Mouse (Mus musculus): ENCODE measurements around the gene Gpr183. TPM values are rescaled to one million over a fixed set of nuclear protein-coding genes. Genes with fewer than 3 reads are reported as not detected.

The Gpr183 gene
- polyA plus RNA-seq, 1 experiment from 2014 or later, result 1.5 TPM

GRCm38 (mm10) chr14:121963251-121963941 lies 1.6 kb downstream of the Gpr183 start:
- peaks cover 29% of the 10 kb centered on the region for H3K4me1 ChIP-seq (ENCODE audit: control insufficient read depth, insufficient read depth, low read length)
- H3K4me3 ChIP-seq (ENCODE audit: low read depth, low read length), result no peak overlapping the region
- H3K9me3 ChIP-seq (replicated peaks; ENCODE audit: control insufficient read depth, low read length), result no peaks in the 10 kb centered on the region
- no peaks in the 10 kb centered on the region for H3K27me3 ChIP-seq (ENCODE audit: control insufficient read depth, insufficient read depth, low read length)
- no peak for ATAC-seq (replicated peaks; ENCODE audit: insufficient number of reproducible peaks, low FRiP score, low TSS enrichment)
- peak overlapping the region; percentile 17 for H3K4me2 ChIP-seq
- H3K9ac ChIP-seq (ENCODE audit: low read depth, low read length), result 0 out of 2 replicates have a peak overlapping the region, but pooled peaks have one; percentile 10
- H3K27ac ChIP-seq (ENCODE audit: low read depth, low read length), result 0 out of 2 replicates have a peak overlapping the region, but pooled peaks have one; percentile 12
- 69% methylated on average over 9 of the region's 9 CpGs for WGBS (ENCODE audit: insufficient replicate concordance)
- H3K36me3 ChIP-seq (ENCODE audit: control insufficient read depth, insufficient read depth, low read length), result no peaks in the 10 kb centered on the region

- 67% methylated on average over 14 of the region's 14 CpGs for WGBS (ENCODE audit: insufficient replicate concordance)
- Histone ChIP-seq H3K9me3 (replicated peaks; ENCODE audit: control insufficient read depth, low read length) (no peaks in the 10 kb centered on the region), H3K4me2 (peak overlapping the region; percentile 27; the same call in 1 of the 2 replicates)
Measured at GRCm38 (mm10) chr14:121962128-121962890, 2.7 kb downstream of the Gpr183 start.

GRCm38 (mm10) chr14:121961496-121962127 lies 3.4 kb downstream of the Gpr183 start:
- H3K4me3 ChIP-seq (ENCODE audit: low read depth, low read length), result no peak overlapping the region
- peak overlapping the region; percentile 47 for H3K27ac ChIP-seq (ENCODE audit: low read depth, low read length)
- WGBS (ENCODE audit: insufficient replicate concordance), result 66% methylated on average over 12 of the region's 12 CpGs
- peaks cover 27% of the 10 kb centered on the region for H3K4me1 ChIP-seq (ENCODE audit: control insufficient read depth, insufficient read depth, low read length)
- H3K9ac ChIP-seq (ENCODE audit: low read depth, low read length), result no peak overlapping the region
- no peaks in the 10 kb centered on the region for H3K27me3 ChIP-seq (ENCODE audit: control insufficient read depth, insufficient read depth, low read length)
- no peaks in the 10 kb centered on the region for H3K9me3 ChIP-seq (replicated peaks; ENCODE audit: control insufficient read depth, low read length)
- ATAC-seq (replicated peaks; ENCODE audit: insufficient number of reproducible peaks, low FRiP score, low TSS enrichment), result no peak
- no peaks in the 10 kb centered on the region for H3K36me3 ChIP-seq (ENCODE audit: control insufficient read depth, insufficient read depth, low read length)
- H3K4me2 ChIP-seq, result peak overlapping the region; percentile 27; the same call in 1 of the 2 replicates

More at GRCm38 (mm10) chr14:121962128-121962890, 2.7 kb downstream of the Gpr183 start:
- Histone ChIP-seq H3K4me3 (ENCODE audit: low read depth, low read length) (no peak overlapping the region), H3K9ac (ENCODE audit: low read depth, low read length) (no peak overlapping the region), H3K27ac (ENCODE audit: low read depth, low read length) (peak overlapping the region; percentile 47; the same call in 1 of the 2 replicates), H3K27me3 (ENCODE audit: control insufficient read depth, insufficient read depth, low read length) (no peaks in the 10 kb centered on the region), H3K36me3 (ENCODE audit: control insufficient read depth, insufficient read depth, low read length) (no peaks in the 10 kb centered on the region), H3K4me1 (ENCODE audit: control insufficient read depth, insufficient read depth, low read length) (peaks cover 29% of the 10 kb centered on the region)
- ATAC-seq (replicated peaks; ENCODE audit: insufficient number of reproducible peaks, low FRiP score, low TSS enrichment), result no peak; the same call in 1 of the 2 replicates

- peak overlapping the region; percentile 13; the same call in 1 of the 2 replicates for H3K27ac ChIP-seq (ENCODE audit: low read depth, low read length)
- no peaks in the 10 kb centered on the region for H3K36me3 ChIP-seq (ENCODE audit: control insufficient read depth, insufficient read depth, low read length)
- no peaks in the 10 kb centered on the region for H3K9me3 ChIP-seq (replicated peaks; ENCODE audit: control insufficient read depth, low read length)
- 25% methylated on average over 6 of the region's 6 CpGs for WGBS (ENCODE audit: insufficient replicate concordance)
- H3K4me3 ChIP-seq (ENCODE audit: low read depth, low read length), result no peak overlapping the region
- H3K27me3 ChIP-seq (ENCODE audit: control insufficient read depth, insufficient read depth, low read length), result no peaks in the 10 kb centered on the region
- no peak overlapping the region for H3K9ac ChIP-seq (ENCODE audit: low read depth, low read length)
- 0 out of 2 replicates have a peak overlapping the region, but pooled peaks have one; percentile 3 for H3K4me2 ChIP-seq
- H3K4me1 ChIP-seq (ENCODE audit: control insufficient read depth, insufficient read depth, low read length), result peaks cover 27% of the 10 kb centered on the region
- no peak for ATAC-seq (replicated peaks; ENCODE audit: insufficient number of reproducible peaks, low FRiP score, low TSS enrichment)
Measured at GRCm38 (mm10) chr14:121960997-121961396, 4.0 kb downstream of the Gpr183 start.

GRCm38 (mm10) chr14:121960531-121960930 lies 4.5 kb downstream of the Gpr183 start:
- Histone ChIP-seq H3K9ac (ENCODE audit: low read depth, low read length) (no peak overlapping the region), H3K4me2 (no peak overlapping the region), H3K4me3 (ENCODE audit: low read depth, low read length) (no peak overlapping the region), H3K27me3 (ENCODE audit: control insufficient read depth, insufficient read depth, low read length) (no peaks in the 10 kb centered on the region), H3K4me1 (ENCODE audit: control insufficient read depth, insufficient read depth, low read length) (peaks cover 27% of the 10 kb centered on the region), H3K9me3 (replicated peaks; ENCODE audit: control insufficient read depth, low read length) (no peaks in the 10 kb centered on the region), H3K36me3 (ENCODE audit: control insufficient read depth, insufficient read depth, low read length) (no peaks in the 10 kb centered on the region), H3K27ac (ENCODE audit: low read depth, low read length) (no peak overlapping the region)
- WGBS (ENCODE audit: insufficient replicate concordance), result 64% methylated on average over 2 of the region's 2 CpGs
- ATAC-seq (replicated peaks; ENCODE audit: insufficient number of reproducible peaks, low FRiP score, low TSS enrichment), result no peak

GRCm38 (mm10) chr14:121960031-121960430 lies 5.0 kb downstream of the Gpr183 start:
- 82% methylated on average over 4 of the region's 4 CpGs for WGBS (ENCODE audit: insufficient replicate concordance)
- Histone ChIP-seq H3K9ac (ENCODE audit: low read depth, low read length) (no peak overlapping the region), H3K4me2 (no peak overlapping the region), H3K4me3 (ENCODE audit: low read depth, low read length) (no peak overlapping the region), H3K4me1 (ENCODE audit: control insufficient read depth, insufficient read depth, low read length) (peaks cover 27% of the 10 kb centered on the region), H3K9me3 (replicated peaks; ENCODE audit: control insufficient read depth, low read length) (no peaks in the 10 kb centered on the region), H3K27me3 (ENCODE audit: control insufficient read depth, insufficient read depth, low read length) (no peaks in the 10 kb centered on the region), H3K36me3 (ENCODE audit: control insufficient read depth, insufficient read depth, low read length) (no peaks in the 10 kb centered on the region), H3K27ac (ENCODE audit: low read depth, low read length) (no peak overlapping the region)
- ATAC-seq (replicated peaks; ENCODE audit: insufficient number of reproducible peaks, low FRiP score, low TSS enrichment), result no peak

- Histone ChIP-seq H3K9ac (ENCODE audit: low read depth, low read length) (no peak overlapping the region), H3K4me2 (no peak overlapping the region), H3K27ac (ENCODE audit: low read depth, low read length) (no peak overlapping the region), H3K4me1 (ENCODE audit: control insufficient read depth, insufficient read depth, low read length) (peaks cover 27% of the 10 kb centered on the region), H3K36me3 (ENCODE audit: control insufficient read depth, insufficient read depth, low read length) (no peaks in the 10 kb centered on the region), H3K4me3 (ENCODE audit: low read depth, low read length) (no peak overlapping the region), H3K27me3 (ENCODE audit: control insufficient read depth, insufficient read depth, low read length) (no peaks in the 10 kb centered on the region), H3K9me3 (replicated peaks; ENCODE audit: control insufficient read depth, low read length) (no peaks in the 10 kb centered on the region)
- no peak for ATAC-seq (replicated peaks; ENCODE audit: insufficient number of reproducible peaks, low FRiP score, low TSS enrichment)
- 88% methylated on average over 3 of the region's 3 CpGs for WGBS (ENCODE audit: insufficient replicate concordance)
Measured at GRCm38 (mm10) chr14:121959538-121959980, 5.4 kb downstream of the Gpr183 start.

GRCm38 (mm10) chr14:121958751-121959537 lies 6.1 kb downstream of the Gpr183 start:
- ATAC-seq (replicated peaks; ENCODE audit: insufficient number of reproducible peaks, low FRiP score, low TSS enrichment), result no peak
- H3K27me3 ChIP-seq (ENCODE audit: control insufficient read depth, insufficient read depth, low read length), result no peaks in the 10 kb centered on the region
- H3K9ac ChIP-seq (ENCODE audit: low read depth, low read length), result no peak overlapping the region
- no peak overlapping the region for H3K4me2 ChIP-seq
- WGBS (ENCODE audit: insufficient replicate concordance), result 83% methylated on average over 10 of the region's 10 CpGs
- H3K4me1 ChIP-seq (ENCODE audit: control insufficient read depth, insufficient read depth, low read length), result peaks cover 25% of the 10 kb centered on the region
- no peak overlapping the region for H3K27ac ChIP-seq (ENCODE audit: low read depth, low read length)
- no peak overlapping the region for H3K4me3 ChIP-seq (ENCODE audit: low read depth, low read length)
- H3K36me3 ChIP-seq (ENCODE audit: control insufficient read depth, insufficient read depth, low read length), result no peaks in the 10 kb centered on the region
- H3K9me3 ChIP-seq (replicated peaks; ENCODE audit: control insufficient read depth, low read length), result no peaks in the 10 kb centered on the region

Data from heart, embryonic 11.5 days (tissue).